Mouse (Mus musculus) CD4-positive helper T cell, adult 2 months (primary cell): ENCODE measurements at regions not wholly inside any gene's neighbourhood (a gene's known extent, or its start where the extent isn't known, plus 50 kb on each side); places are given as distances from the start of the nearest gene placed in this dataset.

ENCODE experiments used
- DNase-seq: peaks from one replicate; pipeline ENCODE4 v3.0.0-alpha.2; 2012; ENCODE audit warnings: low read depth, missing footprints, low spot score

- no peak for DNase-seq
These were observed 231.0 kb downstream of the Clic5 start for GRCm38 (mm10) chr17:44419405-44419729.

DNA sequence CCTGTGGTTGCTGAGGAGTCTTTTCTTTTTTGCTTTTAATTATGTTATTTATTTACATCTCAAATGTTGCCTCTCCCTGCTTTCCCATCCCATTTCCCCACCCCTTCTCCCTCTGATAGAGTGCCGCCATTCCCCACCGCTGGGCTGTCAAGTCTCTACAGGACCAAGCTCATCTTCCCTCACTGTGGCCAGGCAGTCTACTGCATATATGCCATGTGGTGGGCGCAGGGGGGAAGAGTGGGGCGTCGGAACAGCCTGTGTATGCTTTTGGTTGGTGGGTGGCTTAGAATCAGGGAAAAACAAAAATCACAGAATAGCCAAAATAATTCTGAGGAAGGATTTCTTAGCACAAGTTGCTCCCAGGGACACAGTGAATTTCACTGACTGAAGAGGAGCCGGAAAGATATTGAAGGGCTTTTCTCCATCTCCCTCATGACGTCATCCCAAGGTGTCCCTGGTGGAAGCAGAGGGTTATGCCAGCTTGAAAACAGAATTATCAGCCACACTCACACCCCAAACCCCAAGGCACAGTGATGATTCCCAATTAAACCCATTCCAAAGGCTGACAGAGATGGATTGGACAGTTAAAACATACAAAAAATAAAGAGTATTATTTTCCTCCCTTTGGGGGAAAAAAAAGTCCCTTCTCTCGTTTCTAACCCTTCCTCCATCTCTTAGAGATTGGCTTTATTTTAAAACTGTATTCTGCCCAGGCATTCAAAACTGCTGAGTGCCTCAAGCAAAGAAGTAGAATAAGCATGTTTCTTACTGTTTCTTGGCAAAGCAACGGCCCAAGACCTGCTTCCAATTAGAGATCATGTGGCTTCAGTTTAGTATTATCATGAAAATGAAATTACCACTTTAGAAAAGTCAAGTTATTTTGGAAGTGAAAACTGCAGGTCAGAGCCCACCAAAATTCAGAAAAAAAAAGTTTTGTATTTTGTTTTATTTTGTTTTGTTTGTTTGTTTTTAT is 232.0 kb downstream of the Clic5 start:
- DNase-seq: no peak

- no peak for DNase-seq
These were observed 233.8 kb downstream of the Clic5 start for GRCm38 (mm10) chr17:44422161-44422560.

GRCm38 (mm10) chr17:44422865-44423264 is 234.5 kb downstream of the Clic5 start:
- no peak for DNase-seq

GRCm38 (mm10) chr17:44423471-44423985 is 235.1 kb downstream of the Clic5 start:
- no peak for DNase-seq

DNA sequence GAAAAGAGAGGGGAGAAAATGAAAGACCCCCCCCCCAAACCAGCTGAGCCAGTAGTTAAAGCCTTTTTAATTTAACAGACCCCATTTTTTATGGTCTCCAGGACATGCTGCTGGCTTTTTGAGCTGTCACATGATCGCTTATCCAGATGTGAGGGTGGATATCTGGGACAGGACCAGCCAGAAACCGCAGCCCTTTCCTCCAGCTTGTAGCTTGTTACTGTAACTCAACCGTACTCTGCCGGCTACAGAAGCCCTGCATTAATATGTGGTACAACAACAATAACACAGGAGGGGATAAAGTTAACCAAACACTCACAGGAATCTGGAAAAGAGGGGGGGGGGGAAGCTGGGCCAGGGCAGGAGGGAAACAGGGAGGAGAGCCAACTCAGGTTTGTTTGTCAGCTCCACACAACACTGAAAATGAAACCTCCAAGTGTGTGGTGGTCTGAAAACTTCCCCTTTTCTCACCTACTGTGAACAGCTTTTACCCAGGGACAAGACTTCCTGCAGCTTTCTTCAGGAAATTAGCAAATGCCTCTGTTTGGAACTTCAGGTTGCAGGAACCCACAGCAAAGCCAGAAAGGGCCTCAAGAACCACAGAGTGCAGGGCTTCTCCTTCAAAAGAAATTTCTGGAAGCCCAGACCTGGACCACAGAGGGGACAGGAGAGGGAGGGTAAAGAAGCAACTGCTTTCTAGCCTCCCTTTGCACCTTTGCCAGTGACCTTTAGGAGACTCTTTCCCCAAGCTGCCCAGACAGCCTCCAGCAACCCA is 244.3 kb downstream of the Clic5 start:
- DNase-seq: no peak

- no peak for DNase-seq
These were observed 244.9 kb downstream of the Clic5 start for GRCm38 (mm10) chr17:44433296-44433653.

DNA sequence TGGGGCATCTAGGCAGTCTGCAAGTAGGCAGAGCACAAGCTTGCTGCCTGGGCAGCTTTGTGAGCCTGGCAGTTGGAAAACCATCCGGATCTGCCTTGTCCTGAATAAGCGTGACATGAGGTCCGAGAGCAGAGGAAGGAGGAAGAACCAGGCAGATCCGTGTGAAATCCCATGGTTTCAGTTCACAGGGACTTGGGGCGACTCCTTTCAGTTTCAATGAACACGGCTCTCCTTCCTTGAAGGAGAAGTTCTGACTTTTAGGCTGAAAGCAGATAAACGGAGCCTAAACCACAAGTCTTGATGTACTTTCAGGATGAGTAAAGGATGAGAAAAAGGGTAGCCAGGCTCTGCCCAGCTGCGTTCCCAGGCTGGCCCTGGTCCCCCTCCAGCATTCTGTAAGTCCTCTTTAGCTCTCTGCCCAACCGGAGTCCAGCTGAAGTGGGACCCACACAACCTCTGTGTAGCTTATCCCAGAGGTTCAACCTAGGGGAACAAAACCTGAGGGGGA is 248.2 kb downstream of the Clic5 start:
- no peak for DNase-seq

GRCm38 (mm10) chr17:44438526-44438925 is 250.1 kb downstream of the Clic5 start:
- no peak for DNase-seq

DNA sequence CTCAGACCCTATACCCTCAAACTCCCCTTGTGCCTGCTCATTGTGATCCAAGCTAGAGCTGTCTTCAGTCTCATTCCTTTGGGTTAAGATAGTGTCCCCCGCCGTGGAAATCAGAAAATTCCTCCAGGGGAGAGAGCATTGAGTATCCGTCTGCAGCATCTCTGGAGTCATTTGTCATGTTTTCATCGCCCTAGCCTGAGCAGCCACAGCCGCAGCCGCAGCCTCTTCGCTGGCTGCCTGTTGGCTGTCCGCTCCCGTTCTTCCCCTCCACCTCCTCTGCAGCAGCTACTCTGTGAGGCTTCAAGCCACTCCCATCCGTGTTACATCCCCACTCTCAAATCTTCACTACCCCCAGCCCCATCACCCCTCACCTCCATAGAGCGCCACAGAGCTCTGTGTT is 255.1 kb downstream of the Clic5 start:
- DNase-seq: no peak

- no peak for DNase-seq
These were observed 257.0 kb downstream of the Clic5 start for GRCm38 (mm10) chr17:44445361-44445760.
